Mouse (Mus musculus): ENCODE measurements around the gene Cmss1. TPM values are rescaled to one million over a fixed set of nuclear protein-coding genes. Genes with fewer than 3 reads are reported as not detected.

Cmss1 gene
- total RNA-seq, 2 experiments from 2014 or later, result 15.9 to 16.1 TPM

DNA sequence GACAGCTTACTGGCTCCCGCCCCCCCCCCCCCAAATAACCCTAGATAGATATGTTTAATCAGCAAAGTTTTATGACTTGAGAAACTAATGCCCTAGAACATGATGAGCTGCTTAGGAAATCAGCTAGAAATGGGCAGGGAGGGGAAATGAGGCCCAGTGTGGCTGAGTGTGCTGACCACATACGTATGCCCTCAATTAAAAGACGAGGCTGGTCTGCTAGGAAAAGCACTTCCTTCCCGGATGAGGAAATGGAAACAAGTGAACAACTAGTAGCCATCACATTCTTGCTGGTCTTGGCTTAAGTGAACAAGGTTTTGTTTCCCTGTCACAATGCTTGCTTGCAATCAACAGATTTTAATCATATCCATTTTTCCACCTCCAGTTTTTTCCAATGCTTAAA is 76.1 kb downstream of the Cmss1 start:
- intact Hi-C loops (cut with DNase I), result no loop called here
- no peak for DNase-seq (ENCODE audit: low spot score in 2 of 2)

GRCm38 (mm10) chr16:57528457-57528856 is 78.2 kb downstream of the Cmss1 start:
- no peak for DNase-seq (ENCODE audit: low spot score in 2 of 2)
- intact Hi-C loops (cut with DNase I), result no loop called here

DNA sequence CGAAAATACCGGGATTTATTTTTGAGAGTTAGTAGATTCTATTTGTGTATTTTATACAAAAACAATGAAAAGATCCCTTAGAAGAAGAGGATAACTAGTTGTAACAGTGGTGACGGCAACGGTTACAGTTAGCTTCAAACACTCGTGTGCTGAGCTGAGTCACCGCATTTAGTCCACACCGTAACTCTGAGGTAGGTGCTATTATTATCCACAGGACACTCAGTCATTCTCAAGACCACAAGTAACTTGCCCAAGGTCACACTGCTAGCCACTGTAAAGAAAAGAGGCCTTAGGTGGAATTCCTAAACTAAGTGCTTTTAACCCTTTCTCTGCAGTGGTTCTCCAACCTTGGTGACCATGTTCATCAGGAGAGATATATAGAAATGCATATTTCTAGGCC is 79.8 kb downstream of the Cmss1 start:
- no peak for DNase-seq (ENCODE audit: low spot score in 2 of 2)
- intact Hi-C loops (cut with DNase I), result no loop called here

DNA sequence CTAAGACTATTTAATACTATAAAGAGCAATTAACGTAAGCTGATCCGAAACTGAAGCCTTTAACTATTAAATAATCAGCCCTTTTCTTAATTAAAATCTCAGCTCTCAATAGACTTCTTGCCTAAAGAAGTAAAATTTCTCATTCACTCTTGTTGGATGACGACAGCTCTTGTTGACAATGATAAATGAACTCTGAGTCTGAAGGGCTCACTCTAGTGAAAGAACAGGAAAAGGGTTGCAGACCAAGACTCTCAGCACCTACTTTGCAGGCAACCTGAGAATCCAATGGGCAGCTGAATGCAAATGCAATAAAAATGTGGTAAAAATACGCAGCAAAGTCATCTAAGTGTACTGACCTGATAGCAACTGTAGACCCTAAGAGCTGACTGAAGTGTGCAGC is 81.2 kb downstream of the Cmss1 start:
- DNase-seq (ENCODE audit: low spot score in 2 of 2), result no peak
- intact Hi-C loops (cut with DNase I), result no loop called here

DNA sequence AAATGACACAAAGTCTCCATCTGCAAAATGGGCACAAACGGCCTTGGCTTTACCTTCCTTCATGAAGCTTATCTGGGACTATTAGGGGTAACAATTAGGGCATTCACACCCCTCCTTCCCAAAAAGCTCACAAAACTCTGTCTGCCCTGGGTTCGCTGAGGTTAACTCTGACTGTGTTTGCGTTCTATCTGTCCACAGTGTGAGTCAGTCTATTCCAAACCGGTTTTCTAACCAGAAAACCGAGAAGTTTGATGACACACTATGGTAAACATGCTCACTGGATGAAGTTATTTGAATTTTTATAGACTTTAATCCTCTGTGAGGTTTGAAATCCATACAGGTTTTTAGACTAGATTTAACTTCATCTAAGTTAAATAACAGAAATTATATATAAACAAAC is 81.6 kb downstream of the Cmss1 start:
- DNase-seq (ENCODE audit: low spot score in 2 of 2), result no peak
- intact Hi-C loops (cut with DNase I), result no loop called here

DNA sequence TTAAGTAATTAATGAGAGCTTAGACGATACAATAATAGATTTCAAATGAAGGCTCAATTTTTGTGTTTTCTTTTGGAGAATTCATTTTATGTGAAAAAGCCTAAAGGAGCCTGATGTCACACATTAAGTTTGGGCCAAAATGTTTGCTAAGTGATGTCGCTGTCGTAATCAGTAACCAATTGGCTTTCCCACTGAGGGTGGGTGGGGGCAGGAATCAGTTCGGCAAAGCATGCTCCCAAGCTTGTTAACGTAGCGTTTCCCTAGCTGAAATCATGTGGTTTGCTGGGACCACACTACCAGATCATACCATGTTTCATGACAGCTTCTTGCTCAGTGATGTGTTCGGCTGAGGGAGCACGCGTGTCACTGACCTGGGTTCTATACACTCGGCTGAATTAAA is 91.0 kb downstream of the Cmss1 start:
- intact Hi-C loops (cut with DNase I), result no loop called here
- DNase-seq (ENCODE audit: low spot score in 2 of 2), result no peak

DNA sequence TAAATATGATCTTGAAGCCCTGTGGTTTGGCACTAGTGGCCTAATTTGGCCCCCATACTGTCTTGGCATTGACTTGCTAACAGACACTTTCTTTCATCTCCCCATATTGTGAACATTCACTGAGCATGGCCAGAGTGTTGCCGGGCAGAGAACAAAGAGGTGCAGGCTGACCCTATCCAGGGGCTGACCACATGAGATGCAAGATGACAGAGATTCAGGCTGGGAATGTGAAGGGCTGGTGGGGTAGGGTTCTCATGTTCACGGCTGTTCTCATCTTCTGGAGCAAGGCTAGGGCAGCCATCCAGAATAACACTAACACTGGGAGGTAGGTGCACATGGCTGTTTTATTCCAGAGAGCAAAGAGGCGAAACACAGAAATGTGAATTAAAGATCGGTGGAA is 92.3 kb downstream of the Cmss1 start:
- DNase-seq (ENCODE audit: low spot score in 2 of 2), result no peak
- intact Hi-C loops (cut with DNase I), result no loop called here

DNA sequence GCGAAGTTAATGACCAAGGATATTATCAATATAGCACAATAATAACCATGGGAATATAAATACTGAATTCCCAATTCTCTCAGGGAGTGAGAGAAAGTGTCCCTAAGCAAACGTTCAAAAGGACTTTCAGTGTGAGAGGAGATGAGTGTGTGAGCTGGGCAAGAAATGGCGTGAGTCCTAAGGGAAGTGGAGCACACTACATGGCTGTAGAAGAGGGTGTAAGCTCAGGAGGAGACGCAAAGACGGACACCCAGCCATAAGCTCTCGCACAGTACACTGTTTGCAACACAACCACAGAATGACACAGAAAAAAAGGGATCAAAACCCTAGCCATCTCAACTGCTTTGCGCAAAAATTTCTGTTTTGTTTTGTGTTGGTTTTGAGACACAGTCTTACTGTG is 93.1 kb downstream of the Cmss1 start:
- DNase-seq (ENCODE audit: low spot score in 2 of 2), result no peak
- intact Hi-C loops (cut with DNase I), result no loop called here

GRCm38 (mm10) chr16:57509099-57509498 is 97.6 kb downstream of the Cmss1 start:
- DNase-seq (ENCODE audit: low spot score in 2 of 2), result no peak
- intact Hi-C loops (cut with DNase I), result no loop called here

GRCm38 (mm10) chr16:57508351-57508750 is 98.3 kb downstream of the Cmss1 start:
- intact Hi-C loops (cut with DNase I), result no loop called here
- DNase-seq (ENCODE audit: low spot score in 2 of 2), result no peak

DNA sequence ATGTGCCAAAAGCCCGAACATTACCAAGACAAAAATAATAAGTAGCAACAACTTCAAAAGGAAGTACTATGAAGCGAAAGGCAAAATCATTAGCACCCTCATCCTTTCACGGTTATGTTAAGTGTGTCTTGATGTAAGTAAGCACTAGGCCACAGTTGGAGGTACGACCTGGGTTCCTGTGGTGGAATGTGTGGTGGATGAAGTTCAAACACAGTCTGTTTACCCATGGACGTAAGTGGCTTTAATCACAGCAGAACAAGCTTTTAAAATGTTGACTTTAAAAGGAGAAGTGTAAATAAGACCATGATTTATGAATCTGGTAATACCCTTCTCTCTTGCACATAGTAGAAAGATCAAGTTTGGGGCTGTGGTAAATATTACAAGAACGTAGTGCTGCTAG is 100.5 kb downstream of the Cmss1 start:
- intact Hi-C loops (cut with DNase I), result no loop called here
- DNase-seq (ENCODE audit: low spot score in 2 of 2), result no peak

GRCm38 (mm10) chr16:57504728-57505127 is 101.9 kb downstream of the Cmss1 start:
- DNase-seq (ENCODE audit: low spot score in 2 of 2), result no peak
- intact Hi-C loops (cut with DNase I), result no loop called here

GRCm38 (mm10) chr16:57502761-57503160 is 103.9 kb downstream of the Cmss1 start:
- intact Hi-C loops (cut with DNase I), result no loop called here
- no peak for DNase-seq (ENCODE audit: low spot score in 2 of 2)

DNA sequence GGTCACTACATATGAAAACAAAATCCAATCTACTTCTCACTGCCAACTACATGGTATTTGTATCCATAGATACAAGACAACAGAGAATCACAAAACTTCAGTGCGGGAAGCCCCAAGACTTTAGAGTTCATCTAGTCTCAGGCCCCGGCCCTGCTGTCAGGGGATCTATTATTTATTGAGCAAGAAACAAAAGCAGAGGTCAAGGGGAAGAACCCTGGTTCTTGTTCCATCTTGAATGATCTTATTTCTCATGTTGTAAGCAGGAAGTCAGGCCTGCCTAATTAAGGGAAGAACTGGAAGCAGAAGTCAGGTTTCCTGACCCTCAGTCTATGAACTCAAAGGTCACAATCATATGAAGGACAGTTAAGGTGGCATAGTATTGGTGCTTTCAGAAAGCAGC is 104.4 kb downstream of the Cmss1 start:
- intact Hi-C loops (cut with DNase I), result no loop called here
- no peak for DNase-seq (ENCODE audit: low spot score in 2 of 2)

DNA sequence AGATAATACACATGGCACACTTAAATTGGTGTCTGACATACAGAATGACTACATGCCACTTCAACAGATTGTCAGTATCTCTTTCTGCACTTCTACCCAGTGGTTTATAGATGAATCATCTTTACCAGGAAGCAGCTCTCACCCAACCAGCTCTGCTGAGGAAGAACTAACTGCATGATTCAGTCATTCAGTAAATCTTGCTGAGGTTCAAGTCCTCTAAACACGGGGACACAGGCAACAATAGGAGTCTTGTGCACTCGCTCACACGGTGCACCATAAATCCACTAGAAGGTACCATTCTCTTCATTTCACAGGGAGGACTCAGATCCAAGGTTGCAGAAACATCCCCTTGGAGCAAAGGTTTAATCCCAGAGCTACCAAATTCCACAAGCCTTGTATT is 105.8 kb downstream of the Cmss1 start:
- intact Hi-C loops (cut with DNase I), result no loop called here
- DNase-seq (ENCODE audit: low spot score in 2 of 2), result peak in 1 of 2 experiments; percentile 10

- DNase-seq (ENCODE audit: low spot score in 2 of 2), result peak in 1 of 2 experiments; percentile 49
- intact Hi-C loops (cut with DNase I), result no loop called here
Measured at GRCm38 (mm10) chr16:57496437-57497173, 110.1 kb downstream of the Cmss1 start.

DNA sequence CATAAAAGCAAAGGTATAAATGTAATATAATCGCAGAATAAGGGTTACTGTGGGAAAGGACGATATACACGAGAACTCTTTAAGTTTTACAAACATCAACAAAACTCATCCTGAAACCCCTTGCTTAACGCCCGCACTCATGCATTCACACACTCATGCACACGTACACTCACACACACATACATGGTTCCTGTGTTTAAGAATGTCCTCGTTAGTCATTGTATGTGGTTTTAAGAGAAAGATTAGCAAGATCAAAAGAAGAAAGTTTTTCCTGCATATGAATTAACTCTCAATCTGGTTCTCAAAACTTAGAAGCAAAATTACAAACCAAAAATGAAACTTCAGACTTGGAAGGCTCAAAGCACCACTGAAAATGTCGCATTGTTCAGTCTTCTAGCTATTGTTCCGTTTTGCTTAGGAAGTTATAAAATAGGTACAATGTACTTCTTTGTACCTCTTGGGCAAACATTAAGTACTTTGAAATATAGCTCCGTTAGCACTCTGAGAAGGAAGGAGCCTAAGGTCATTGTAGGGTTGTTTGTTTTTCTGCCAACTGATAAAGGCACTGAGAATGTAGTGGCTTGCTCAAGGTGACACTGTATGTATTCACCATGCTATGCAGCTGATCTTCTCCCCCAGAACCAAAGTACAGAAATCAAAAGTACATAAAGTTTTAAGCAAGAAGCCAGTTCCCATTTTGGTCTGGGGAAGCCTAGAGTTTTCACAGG is 111.0 kb downstream of the Cmss1 start:
- intact Hi-C loops (cut with DNase I), result no loop called here
- DNase-seq (ENCODE audit: low spot score in 2 of 2), result no peak

- DNase-seq (ENCODE audit: low spot score in 2 of 2), result peak in 1 of 2 experiments; percentile 47
- intact Hi-C loops (cut with DNase I), result no loop called here
Measured at GRCm38 (mm10) chr16:57491853-57492252, 114.8 kb downstream of the Cmss1 start.

DNA sequence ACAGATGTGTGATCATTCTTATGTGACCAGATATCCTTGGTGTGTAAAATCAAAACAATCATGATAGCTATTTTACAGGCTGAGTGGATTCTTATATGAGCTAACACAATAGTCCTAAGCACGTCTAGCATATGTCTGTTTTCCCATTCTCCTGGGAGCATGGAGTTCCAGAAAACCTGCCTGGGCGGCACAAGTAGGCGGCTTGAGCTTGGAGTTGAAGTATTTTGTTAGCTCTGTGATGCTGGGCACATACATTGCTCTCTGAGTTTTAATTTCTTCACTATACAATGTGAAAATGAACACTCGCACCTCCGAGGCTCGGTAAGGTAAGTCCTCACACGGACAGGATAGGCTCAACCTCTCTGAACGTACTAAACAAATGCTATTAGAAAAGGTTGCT is 116.0 kb downstream of the Cmss1 start:
- intact Hi-C loops (cut with DNase I), result no loop called here
- DNase-seq (ENCODE audit: low spot score in 2 of 2), result peak in 1 of 2 experiments; percentile 73

- intact Hi-C loops (cut with DNase I), result no loop called here
- no peak for DNase-seq (ENCODE audit: low spot score in 2 of 2)
Measured at GRCm38 (mm10) chr16:57488661-57489060, 118.0 kb downstream of the Cmss1 start.

GRCm38 (mm10) chr16:57486266-57486665 is 120.4 kb downstream of the Cmss1 start:
- DNase-seq (ENCODE audit: low spot score in 2 of 2), result no peak

More at GRCm38 (mm10) chr16:57486266-57486665, 120.4 kb downstream of the Cmss1 start:
- intact Hi-C loops (cut with DNase I), result no loop called here

Measured in left cerebral cortex, postnatal 25 days (tissue).